Mouse (Mus musculus): Measurements from ENCODE around the gene Azin2. TPM values are rescaled to one million over a fixed set of nuclear protein-coding genes. Genes with fewer than 3 reads are reported as not detected.

The Azin2 gene
- polyA plus RNA-seq (2017; shearing (Covaris generic)): 1 to 10 TPM in 1 of 2 experiments, under 1 TPM in 1; 0.79 to 1.9 TPM

DNA sequence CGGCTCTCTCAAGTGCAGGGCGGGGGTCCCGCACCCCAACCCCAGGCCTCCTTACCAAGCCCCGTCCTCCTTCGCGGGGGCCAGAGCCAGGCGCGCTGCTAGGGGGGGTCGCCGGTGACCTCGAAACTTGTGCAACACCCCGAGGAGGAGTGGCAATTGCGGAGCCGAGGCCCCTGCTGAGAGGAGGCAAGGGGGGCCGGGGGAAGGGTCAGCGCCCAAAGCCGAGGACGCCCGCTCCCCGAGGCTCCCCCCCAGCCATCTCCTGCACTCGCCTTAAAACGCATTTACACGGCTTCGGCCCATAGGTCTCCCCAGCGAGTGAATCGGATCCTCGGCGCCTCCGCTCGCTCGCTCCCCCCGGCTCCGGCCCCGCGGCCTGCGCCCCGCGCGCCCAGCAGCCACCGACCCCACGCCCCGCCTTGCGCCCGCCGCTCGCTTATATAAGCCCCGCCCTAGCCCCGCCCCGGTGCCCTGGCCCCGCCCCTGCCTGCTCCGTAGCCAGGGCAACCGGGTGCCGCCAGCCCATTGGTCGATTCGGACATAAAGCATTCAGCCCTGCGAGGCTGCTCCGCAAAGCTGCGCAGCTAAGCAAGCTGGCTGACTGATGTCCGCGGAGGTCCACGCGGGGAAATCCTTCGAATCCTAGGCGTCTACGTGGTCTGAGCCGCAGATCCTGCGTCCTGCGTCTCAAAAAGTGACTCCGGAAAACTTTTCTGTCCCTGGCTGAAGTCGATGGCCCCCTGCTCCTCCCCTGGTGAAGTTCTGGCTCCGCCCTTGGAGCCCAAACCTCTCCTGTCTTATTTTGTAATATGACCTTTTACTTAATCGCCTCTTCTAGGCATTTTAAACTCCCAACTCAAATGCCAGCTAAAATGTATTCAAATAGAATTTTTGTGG, at the start of gene Azin2:
Gene Azin2, minus strand, starts transcription at position 414 of the 897 bp plus-strand sequence.

DNA sequence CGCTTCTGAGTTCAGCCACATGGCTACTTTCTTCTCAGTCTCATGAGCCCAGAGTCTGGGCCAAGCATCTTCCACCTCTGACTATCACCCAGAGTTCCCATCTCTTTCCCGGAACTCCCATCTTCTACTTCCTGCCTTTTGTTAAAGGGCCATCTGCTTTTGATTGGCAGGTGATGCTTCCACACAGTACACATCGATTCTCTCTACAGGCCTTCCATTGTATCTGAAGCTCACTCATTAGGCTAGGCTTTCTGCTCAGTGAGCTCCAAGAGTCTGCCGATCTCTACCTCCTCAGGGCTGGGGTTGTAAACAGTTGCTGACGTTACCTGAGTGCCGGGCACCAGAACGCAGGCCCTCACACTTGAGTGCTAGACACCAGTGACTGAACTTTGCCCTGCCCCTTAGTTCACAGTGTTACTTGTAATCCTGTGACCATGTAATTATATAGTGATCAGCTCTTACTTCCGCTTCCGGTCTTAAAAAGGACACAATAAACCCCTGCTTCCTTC, 29.3 kb upstream of the Azin2 start, which contains the start of gene Ak2:
Gene Ak2, plus strand, starts transcription at position 459 of the 509 bp plus-strand sequence.

DNA sequence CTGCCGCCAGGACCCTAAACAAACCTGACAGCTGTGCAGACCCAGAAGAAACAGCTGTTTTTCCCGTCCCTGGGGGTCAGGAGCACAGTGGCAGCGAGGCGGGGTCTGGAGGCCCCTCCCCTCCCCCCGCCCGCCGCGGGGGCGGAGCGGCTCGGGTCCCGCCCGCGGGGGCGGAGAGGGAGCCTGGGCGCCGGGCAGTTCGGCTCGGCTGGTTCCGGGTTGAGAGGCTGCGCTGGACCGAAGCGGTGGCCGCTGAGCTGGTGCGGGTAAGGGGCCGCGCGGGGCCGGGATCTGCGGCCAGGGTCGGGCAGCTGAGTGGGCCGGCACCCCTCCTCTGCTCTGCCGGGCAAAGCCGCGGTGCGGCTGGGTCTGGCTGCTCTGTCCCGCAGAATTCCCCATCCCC, 78.9 kb downstream of the Azin2 start, which contains the start of gene Trim62:
Gene Trim62, plus strand, starts transcription at position 202 of the 403 bp plus-strand sequence.

Other genes with a start within 250 kb of the Azin2 start
- under 1 TPM; 0.05 to 0.06 TPM for gene A3galt2, start 207.1 kb downstream of the Azin2 start, polyA plus RNA-seq (2017; shearing (Covaris generic))
- 10 to 100 TPM; 31.8 to 34.8 TPM for gene Zfp362, start 156.4 kb downstream of the Azin2 start, polyA plus RNA-seq (2017; shearing (Covaris generic))
- gene Trim62, start 78.9 kb downstream of the Azin2 start, polyA plus RNA-seq (2017; shearing (Covaris generic)): 10 to 100 TPM in 1 of 2 experiments, 1 to 10 TPM in 1; 9.3 to 14.9 TPM
- gene Ak2, start 29.5 kb upstream of the Azin2 start, polyA plus RNA-seq (2017; shearing (Covaris generic)): 100 to 1,000 TPM; 139 to 163 TPM
- 10 to 100 TPM; 65.4 to 68.8 TPM for gene Rnf19b, start 95.8 kb upstream of the Azin2 start, polyA plus RNA-seq (2017; shearing (Covaris generic))
- gene Tmem54, start 143.1 kb upstream of the Azin2 start, polyA plus RNA-seq (2017; shearing (Covaris generic)): not detected
- gene Hpca, start 159.6 kb upstream of the Azin2 start, polyA plus RNA-seq (2017; shearing (Covaris generic)): not detected
- under 1 TPM in 1 of 2 experiments, not detected in 1; 0.32 TPM for gene Fndc5, start 174.6 kb upstream of the Azin2 start, polyA plus RNA-seq (2017; shearing (Covaris generic))
- 10 to 100 TPM; 13.8 to 18.0 TPM for gene S100pbp, start 227.3 kb upstream of the Azin2 start, polyA plus RNA-seq (2017; shearing (Covaris generic))
- gene Yars, start 227.3 kb upstream of the Azin2 start, polyA plus RNA-seq (2017; shearing (Covaris generic)): 10 to 100 TPM; 43.2 to 46.1 TPM